Mouse (Mus musculus) liver, adult 2 months (tissue): ENCODE data around the gene Dnmbp.

Experiments used
- CTCF ChIP-seq: fragments of 200-500 bp; IDR thresholded peaks from 2 replicates; pipeline ENCODE4 v1.5.1; 2011; ENCODE audit warnings: low read depth, low read length, control low read depth
- POLR2A ChIP-seq: fragments of 200-500 bp; IDR thresholded peaks from 2 replicates; pipeline ENCODE4 v1.6.1; 2011; ENCODE audit warnings: low read length, control low read depth; ENCODE audit not compliant: insufficient read depth; ENCODE audit errors: extremely low read depth

DNA sequence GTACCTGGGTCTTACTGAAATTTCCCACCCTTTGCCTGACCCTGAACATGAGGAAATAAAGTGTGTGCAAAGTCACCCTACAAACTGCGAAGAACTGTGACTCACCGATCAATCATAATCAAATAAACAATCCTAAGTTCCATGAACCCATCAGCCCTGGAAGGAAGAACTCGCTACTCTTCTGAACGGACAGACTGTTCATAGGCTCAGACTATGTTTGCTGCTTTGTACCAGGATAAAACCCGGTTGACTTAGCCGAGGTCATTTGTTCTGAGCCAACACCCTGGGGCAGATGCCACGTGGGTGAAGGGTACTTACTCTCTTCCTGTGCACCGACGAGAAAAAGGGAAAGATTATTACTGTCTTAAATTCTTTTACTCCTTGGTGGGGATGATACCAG, 45.2 kb downstream of the Dnmbp start:
- TF ChIP-seq POLR2A (no peak), CTCF (no peak)
